Mouse (Mus musculus) layer of hippocampus, postnatal 14 days (tissue): ENCODE data around the gene Mybpc3. TPM values are rescaled to one million over a fixed set of nuclear protein-coding genes. Genes with fewer than 3 reads are reported as not detected.
A peak's percentile ranks its signal among the peaks of the same experiment; 100 is the strongest.
"Not testable (repeated sequence)": the region's sequence is repeated elsewhere in the genome, so short reads cannot be mapped to it uniquely, and the experiment has no call there.

Source experiments
- DNase-seq, 2 experiments: peaks; one replicate each; pipeline ENCODE4 v3.0.0; 2021 to 2022; ENCODE audit warnings: low spot score in 2 of 2, mixed read lengths in 1 of 2
- total RNA-seq, 2 experiments: library from RNA; stranded (reverse); gene quantifications; 2 replicates each; pipeline ENCODE4 v1.2.3; 2021

Mybpc3 gene
- total RNA-seq, 2 experiments from 2014 or later: 0.48 to 0.62 TPM

DNA sequence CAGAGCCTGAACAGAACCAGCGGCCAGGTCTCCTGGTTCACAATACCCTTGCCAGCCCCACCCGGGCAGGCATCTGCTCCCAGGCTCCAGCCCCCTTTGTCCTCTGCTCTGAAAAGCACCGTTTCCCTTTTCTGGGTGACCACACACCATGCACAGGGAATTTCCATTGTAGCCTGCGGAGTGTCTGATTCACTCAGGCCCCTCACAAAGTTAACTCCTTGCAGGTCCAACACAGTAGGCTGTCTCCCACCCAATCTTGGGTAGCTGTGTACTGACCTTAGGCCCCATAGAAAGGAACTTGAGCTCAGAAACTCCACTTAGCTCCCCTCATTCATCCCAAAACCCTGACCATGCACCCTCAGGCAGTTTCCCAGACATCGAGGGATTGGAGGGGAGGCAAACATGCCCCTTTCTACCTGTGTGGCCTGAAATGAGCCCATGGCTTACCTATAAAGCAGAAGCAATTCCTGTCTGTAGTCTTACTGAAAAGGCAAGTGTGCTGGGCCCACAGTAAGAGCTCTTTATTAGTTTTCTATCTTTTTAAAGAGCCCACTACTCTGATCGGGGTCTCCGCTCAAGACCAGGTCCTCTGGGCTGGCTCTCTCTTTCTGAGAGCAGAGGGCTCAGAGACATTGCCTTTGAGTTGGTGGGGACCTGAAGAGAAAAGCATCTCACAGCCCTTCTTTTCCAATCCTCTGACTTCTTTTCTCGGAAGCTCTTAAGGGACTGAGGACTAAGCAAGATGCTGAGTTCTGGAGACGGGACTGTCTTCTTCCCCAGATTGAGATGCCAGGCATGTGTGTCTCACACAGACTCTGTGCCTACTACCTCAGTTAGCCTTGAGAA lies 31.3 kb upstream of the Mybpc3 start:
- no peak for DNase-seq

DNA sequence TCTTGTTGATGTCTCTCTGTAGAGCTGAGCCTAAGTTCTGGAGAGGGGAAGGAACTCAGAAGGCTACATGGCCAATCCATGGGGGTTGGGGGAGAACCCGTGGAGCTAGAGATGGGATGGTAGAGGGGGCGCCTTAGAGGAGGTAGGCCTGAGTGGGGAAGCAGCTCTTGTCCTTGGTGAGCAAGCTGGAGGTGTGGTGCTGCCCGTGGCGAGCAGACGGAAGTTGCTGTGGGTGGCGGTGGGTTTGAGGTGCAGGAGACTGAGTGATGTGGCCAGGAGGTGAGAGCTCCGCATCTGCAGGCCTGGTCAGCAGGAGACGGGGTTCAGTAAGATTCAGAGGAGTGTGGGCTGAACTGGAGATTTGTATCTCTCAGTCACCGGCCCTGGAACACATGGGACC lies 30.5 kb upstream of the Mybpc3 start:
- DNase-seq: no peak

DNA sequence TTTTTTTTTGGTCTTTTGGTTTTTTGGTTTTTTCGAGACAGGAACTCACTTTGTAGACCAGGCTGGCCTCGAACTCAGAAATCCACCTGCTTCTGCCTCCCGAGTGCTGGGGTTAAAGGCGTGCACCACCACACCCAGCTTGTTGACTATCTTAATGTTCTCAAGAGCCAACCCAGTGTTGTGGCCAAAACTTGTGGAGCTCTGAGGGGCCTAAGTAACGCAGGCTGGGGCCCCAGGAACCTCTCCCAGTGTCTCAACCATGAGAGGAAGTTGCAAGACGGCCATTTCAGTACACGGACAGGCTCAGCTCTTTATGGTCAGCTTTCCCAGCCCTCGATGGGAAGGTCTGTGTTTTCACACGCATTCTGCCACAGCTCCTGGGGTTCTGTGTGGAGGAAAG lies 29.0 kb upstream of the Mybpc3 start:
- DNase-seq: no peak

DNA sequence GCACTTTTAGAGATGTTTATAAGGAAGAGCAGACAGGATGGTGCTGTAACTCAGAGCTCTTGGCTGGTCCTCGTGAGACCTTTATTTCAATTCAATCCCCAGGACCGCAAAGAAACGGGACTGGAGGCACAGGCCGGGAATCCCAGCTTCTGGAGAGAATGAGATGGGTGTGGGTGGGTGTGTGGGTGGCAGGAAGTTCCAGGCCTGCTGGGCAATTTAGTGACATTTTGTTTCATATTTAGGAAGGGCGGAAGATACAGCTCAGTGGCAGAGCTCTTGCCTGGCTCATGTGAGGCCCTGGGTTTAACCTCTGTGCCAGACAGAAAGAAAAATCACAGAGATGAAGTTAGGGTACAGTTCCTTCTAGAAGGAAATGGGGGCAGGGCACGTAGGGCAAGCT lies 27.7 kb upstream of the Mybpc3 start:
- no peak for DNase-seq

DNA sequence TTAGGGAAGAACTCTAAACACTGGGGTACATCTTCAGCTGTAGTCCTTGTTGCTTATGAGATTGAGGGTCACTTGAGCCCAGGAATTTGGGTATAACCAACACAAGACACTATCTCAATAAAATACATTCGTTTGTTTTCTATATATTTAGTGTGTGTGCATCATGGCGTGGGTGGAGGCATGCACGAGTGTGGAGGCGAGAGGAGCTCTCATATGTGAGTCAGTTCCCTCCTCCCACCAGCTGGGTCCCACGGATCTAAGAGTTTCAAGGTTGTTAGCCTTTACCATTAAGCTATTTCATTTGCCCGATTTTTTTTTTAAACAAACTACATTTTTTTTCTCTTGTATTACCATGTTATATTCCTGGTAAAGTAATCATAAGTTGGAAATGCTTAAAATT lies 27.1 kb upstream of the Mybpc3 start:
- DNase-seq: no peak

DNA sequence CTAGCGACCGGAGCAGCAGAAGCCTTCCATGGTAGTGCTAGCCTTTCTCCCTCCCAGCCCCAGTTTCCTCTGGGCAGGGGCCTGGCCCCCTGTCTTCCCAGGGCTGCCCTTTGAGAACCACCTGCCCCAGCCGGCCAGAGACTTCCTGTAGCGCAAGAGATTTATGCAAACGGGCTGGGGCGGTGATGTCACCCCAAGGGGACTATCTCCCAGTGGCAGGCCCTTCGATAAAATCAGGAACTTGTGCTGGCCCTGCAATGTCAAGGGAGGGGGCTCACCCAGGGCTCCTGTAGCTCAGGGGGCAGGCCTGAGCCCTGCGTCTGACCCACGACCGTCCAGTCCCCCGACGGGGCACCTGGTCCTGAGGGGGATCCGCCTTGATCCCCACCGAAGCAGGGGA lies 21.4 kb upstream of the Mybpc3 start:
- DNase-seq: peak in 1 of 2 experiments; percentile 35

DNA sequence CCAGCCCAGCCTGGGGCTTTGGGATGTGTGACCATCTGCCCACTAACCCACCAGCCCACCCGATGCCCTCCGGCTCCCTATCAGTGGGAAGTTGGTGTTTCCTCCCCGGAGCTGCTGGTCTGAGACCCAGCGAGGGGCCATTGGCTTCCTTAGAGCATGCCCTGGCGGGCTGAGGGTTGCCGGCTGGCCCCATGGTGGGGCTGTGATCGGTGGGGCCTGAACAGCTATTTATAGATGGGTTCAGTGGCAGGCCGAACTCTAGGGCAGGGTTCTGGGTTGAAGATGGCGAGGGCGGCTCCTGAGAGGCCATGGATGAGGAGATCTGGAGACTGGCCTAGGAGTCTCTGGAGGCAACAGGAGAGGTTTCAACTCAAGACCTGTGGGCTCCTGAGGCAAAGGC lies 20.9 kb upstream of the Mybpc3 start:
- no peak for DNase-seq

DNA sequence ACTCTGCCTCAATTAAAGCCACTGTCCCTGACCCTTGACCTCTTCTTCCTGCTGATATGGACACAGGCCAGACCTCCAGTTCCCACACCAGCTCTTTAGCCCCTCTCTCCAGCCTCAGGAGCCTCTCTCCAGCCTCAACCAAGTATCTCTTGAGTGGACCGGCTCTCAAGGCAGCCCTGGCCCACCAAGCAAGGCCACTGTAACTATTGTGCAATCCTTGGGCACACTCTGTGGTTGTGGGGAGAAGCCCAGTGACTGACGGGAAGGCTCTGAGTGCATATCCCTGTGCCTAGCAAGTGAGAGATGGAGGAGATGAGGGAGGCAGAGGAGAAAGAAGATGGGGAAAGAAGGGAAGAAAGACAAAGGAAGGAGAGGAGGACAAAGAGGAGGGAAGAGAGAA lies 19.8 kb upstream of the Mybpc3 start:
- DNase-seq: no peak

DNA sequence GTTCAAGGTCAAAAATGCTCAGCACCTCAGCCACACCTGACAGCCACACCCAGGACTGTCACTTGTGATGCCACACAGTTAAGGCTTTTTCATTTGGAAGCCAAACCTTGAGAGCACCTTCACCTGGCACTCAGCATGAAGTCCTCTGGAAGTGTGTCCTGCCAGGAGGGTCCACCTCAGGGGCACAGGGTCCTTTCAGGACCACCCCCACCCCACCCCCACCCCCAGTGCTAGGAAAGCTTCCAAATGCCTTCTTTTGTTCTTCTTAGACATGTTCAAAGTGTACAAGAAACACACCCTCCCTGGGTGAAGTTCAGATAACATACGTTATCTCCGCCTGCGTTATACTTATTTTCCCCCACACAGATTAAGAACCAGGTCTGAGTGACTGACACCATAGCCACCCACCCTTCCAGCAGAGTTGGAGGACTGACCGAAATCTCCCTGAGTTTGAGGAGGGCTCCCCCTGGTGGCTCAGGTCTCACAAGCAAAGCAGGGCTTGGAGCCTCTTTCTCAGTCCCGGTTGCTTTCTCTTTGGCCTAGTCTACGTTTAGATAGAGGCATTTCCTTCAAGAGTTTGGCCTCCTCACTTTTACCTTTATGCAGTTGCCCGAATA lies 16.7 kb upstream of the Mybpc3 start:
- DNase-seq: peak; percentile 83 to 91

DNA sequence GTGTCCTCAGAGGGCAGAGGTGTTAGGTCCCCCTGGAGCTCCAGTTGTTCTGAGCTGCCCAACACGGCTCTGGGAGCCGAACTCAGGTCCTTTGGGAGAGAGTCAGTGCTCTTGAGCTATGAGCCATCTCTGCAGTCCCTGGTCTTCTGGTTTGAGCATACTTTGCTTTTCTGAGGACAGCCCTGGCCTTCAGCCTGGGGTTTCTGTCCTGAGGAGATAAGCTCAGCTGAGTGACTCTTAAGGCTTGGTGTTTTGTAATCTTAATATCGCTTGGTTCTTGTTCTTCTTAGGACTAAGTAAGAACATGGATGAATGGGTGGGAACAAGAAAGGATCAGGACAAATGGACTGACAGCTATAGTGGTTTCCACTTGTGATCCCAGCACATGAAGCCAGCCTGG lies 9.8 kb upstream of the Mybpc3 start:
- no peak for DNase-seq

DNA sequence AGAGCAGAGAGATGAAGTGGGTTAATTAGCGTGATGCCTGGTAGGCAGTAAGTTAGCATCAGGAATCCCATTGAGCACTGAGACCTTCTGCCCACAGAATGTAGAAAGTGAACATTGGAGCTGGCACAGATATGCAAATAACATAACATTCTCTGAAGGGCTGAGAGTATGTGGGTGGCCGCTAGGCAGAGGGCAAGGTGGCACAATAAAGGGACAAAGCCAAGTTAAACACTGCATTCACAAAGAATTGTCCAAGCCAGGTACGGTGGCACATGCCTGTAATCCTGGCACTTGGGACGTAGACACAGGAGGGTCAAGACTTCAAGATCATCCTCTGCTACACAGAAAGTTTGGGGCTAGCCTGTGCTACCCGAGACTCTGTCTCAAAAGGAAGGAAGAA lies 8.7 kb upstream of the Mybpc3 start:
- no peak for DNase-seq

DNA sequence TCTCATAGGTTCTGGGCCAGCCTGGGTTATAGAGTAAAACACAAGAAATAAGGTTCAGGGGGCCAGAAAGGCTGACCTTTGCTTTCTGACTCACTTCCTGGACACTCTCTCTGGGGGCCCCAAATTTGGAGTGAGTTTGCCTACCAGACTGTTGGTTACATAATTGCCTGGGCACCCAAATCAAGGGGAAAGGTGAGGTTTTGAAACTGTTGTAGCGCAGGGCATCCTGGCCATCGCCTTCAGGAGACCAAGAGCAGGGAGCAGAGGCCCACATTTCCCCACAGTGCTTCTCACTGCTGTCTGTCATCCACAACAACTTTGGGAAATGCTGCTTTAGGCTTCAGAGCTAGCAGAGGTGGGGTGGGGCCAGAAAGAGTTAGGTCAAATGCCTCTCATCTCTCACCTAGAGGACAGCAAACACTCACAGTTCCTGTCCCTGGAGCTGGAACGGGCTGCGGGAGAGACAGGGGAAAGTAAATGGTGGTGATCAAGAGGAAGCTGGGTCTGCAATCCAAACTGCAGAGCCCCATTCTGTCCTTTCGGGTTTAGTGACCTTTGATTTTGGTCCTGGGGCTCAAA lies 8.0 kb upstream of the Mybpc3 start:
- no peak for DNase-seq

DNA sequence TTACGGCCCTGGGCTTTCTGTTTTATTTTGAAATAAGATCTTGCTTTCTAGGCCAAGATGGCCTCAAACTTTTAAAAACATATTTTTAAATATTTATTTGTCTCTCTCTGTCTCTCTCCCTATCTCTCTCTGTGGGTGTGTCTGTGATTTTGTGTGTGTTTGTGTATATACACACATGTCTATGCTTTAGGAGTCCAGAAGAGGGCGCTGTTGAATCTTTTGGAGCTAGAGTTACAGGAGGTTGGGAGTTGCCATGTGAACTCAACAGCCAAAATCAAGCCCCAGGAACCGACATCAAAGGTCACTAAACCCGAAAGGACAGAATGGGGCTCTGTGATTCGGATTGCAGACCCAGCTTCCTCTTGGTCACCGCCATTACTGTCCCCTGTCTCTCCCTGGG lies 7.5 kb upstream of the Mybpc3 start:
- no peak for DNase-seq

DNA sequence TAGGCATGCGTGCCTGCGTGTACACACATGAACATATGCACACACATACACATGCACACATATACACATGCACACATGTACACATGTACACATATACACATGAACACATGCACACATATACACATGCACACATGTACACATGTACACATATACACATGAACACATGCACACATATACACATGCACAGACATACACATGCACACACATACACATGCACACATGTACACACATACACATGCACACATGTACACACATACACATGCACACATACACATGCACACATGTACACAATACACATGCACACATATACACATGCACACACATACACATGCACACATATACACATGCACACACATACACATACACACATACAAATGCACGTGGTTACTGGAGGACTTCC lies 6.1 kb upstream of the Mybpc3 start:
- DNase-seq: not testable (repeated sequence)

DNA sequence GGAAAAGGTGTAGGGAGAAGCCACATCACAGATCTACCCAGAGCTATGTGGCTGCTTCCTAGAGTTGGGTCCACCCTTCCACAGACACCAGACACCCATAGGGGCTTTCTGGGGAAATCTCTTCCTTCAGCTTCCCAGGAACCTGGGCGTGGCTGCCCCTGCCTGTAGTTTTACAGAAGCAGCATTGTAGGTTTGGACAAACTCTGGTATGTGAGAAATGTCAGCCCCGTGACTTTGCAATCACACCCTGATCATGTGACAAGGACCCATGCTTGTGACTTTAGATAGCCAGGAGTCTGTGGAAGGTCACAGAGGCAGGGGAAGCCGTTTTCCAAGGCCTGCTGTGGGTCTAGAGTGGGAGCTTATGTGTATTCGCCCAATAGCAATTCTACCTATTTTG lies 5.5 kb upstream of the Mybpc3 start:
- DNase-seq: no peak

DNA sequence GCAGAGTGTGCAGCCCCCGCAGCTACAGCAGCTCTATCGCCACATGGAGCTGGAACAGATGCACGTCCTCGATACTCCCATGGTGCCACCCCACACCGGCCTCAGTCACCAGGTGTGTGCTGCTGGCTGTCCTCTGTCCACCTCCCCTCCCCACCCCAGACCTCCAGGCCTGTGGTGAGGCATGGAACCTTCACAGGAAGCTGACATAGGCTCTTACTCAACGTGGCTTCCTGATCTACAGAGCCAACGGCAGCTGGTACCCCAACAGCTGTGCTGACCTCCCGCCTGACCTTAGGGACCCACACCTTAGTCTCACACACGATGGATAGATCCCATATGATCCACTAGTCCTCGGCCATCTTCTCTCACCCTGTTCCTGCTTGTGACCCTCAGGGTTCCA lies 4.6 kb upstream of the Mybpc3 start:
- DNase-seq: no peak

DNA sequence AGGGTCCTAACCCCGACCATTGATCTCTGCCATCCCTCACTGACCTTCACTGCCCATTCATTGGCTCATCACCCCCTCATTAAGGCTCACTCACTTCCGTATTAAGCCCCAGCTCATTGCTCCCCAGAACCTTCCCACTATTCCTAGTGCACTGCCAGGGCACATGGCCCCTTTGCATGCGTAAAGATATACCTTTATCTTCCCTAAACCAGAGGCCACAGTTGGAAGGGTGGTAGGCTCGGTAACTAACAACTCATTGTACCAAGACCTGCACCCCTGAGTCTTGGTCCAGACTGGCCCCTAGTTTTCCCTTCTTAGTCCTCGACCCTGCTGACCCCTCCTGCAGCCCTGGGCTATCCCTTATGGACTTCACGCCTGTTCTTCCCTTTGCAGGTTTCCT lies 4.1 kb upstream of the Mybpc3 start:
- no peak for DNase-seq

DNA sequence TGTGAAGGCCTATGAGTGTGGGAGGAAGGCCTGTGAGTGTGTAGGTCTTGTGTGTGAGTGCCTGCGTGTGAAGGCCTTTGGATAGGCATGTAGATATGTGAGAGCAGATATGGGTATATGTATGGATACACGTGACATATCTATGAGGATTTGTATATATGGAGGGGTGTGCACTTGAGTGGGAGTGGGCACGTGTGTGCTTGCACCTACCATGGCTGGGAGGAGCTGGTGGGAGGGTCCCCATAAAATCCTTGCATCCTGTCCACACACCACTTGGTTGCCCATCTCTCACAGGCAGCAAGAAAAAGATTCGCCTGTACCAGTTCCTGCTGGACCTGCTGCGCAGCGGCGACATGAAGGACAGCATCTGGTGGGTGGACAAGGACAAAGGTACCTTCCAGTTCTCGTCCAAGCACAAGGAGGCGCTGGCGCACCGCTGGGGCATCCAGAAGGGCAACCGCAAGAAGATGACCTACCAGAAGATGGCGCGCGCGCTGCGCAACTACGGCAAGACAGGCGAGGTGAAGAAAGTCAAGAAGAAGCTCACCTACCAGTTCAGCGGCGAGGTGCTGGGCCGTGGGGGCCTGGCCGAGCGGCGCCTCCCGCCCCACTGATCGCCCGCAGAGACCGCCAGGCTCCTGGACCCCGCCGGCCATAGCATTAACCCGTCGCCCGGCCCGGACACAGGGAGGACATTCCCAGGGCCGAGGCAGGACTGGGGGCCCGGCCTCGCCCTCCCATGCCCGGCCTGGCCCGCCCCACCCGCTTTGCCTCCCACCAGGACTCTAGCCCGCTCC lies 3.0 kb upstream of the Mybpc3 start:
- DNase-seq: peak; percentile 87 to 92

DNA sequence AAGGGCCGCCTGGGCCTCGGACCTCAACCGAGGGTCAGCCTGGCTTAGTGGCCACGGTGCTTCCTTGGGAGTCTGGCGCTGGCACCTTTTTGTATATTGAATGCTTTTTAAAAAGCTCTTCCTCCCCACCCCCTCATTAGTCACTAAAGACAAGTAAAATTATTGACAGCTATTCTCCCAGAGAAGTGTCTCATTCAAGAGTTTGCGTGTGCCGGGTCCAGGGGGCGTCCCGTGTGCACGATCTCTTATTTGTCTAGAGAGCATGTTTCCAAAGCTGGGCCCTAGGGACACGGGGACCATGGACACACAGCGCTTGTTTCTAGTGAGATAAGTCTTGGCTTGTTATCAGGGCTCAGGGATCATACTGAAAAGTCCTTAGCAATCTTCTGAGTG lies 2.4 kb upstream of the Mybpc3 start:
- no peak for DNase-seq

DNA sequence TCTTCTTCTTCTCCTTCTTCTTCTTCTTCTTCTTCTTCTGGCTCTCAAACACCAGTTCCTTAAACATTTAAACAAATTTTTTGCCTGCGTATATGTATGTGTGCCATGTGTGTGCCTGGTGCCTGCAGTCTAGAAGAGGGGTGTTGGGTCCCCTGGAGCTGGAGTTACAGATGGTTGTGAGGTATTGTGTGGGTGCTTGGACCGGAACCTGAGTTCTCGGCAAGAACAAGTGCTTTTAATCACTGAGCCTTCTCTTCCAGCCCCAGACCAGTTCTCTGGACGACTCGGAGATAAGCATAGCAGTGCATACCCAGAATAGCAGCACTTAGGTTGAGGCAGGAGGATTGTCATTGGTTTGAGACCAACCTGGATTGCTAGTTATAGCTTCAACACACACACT lies 1.1 kb upstream of the Mybpc3 start:
- no peak for DNase-seq

DNA sequence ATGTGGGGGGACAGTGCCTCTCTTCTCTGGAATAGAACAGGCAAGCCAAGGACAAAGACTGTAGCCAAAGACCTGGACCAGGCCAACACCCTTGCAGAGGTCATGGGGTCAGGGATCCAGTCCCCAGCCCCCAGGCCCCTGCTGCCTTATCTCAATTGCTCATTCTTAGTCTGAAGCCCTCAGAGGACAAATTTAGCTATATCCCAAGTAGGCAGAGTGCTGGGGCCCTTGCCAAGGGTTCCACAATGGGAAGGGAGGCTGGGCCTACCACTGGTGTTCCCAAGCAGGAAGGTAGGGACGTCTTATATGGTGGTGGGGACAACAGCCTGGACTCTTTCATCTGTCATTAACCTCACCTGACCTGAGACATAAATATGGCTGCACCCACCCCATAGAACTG lies 703 bp downstream of the Mybpc3 start:
- no peak for DNase-seq

DNA sequence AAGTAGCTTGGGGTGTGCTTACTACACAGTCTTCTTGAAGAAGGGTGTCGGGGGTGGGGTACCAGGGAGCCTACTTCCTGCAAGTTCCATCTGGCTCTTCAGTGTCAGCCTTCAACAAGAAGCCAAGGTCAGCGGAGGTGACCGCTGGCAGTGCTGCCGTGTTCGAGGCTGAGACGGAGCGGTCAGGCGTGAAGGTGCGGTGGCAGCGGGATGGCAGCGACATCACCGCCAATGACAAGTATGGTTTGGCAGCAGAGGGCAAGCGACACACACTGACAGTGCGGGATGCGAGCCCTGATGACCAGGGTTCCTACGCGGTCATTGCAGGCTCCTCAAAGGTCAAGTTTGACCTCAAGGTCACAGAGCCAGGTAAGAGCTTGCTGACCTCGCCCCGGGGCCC lies 1.1 kb downstream of the Mybpc3 start:
- DNase-seq: no peak
